Mouse (Mus musculus): ENCODE measurements around the gene Nos1ap.

Nos1ap gene

DNA sequence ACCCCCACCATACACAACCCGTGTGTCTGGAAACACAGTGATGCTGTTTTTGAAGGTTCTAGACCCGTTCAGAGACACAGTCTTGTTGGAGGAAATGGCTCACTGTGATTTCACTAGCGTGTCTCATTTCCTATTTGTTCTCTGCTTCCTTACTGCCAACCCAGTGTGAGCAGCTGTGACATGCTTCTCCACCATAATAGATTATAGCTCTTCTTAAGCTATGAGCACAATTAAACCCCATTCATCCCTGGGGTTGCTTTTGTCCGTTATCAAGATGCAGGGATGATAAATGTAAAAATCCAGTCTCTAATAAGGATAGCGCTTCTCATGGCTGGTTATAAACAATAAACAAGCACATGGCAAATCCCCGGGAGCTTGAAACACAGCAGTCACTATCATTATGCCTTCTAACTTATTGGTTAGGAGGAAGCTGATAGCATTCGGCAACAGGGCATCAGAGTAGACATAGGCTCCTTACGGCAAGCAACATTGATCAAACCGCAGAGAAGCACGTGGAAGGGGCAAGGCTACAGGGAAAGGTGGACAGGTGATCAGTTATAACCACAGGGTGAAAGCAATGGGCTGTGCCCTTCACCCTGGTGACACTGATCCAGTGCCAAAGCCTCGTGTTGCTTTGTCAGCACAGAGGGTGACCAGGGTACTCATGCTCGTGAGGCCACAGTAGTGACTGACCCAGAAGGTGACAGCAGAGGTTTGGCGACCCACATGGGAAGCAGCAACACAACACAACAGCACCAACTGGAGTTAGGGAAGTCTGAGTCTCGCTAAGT lies 133.6 kb downstream of the Nos1ap start:
- DNase-seq, result no peak

- no peak for DNase-seq
Observed at GRCm38 (mm10) chr1:170455387-170455786, 134.3 kb downstream of the Nos1ap start.

GRCm38 (mm10) chr1:170453455-170453854 lies 136.2 kb downstream of the Nos1ap start:
- DNase-seq, result no peak

DNA sequence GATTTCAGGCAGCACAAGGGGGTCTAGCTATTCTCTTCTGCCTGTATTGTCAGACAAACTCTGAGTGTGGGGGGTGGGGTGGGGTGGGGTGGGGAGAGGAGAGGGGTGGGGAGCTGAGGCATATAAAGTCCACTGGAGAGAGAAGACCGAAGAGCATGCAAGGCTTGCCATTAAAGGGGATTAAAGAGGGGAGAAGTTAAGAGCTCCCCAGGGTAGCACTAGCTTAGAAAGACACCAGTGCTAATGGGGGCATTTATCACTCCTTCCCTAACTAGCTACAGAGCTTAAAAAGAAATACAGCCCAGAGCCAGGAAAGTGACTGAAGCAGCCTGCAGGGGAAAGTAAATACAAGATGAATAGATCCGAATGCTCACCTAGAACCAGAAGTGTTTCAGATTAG lies 141.4 kb downstream of the Nos1ap start:
- DNase-seq, result no peak

DNA sequence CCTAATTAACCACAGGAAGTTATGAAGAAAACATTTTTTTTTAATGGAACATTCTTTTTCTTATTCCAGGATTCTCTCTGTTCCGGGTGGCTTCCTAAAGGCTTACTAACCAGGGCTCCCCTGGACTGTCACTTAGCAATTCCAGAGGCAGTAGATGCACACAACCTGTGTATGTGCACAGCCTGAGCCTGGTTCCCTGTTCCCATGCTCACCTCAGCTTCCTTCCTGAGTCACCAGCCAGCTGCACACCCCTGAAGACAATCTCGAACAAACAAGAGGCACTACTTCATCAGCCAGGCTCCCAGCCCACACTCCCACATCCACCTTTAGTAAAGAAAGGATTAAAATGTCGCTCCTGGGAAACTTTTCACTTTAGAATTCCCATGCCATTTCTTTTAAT lies 144.2 kb downstream of the Nos1ap start:
- DNase-seq, result no peak

- no peak for DNase-seq
Observed at GRCm38 (mm10) chr1:170440367-170440766, 149.3 kb downstream of the Nos1ap start.

- no peak for DNase-seq
Observed at GRCm38 (mm10) chr1:170438471-170439151, 151.1 kb downstream of the Nos1ap start.

DNA sequence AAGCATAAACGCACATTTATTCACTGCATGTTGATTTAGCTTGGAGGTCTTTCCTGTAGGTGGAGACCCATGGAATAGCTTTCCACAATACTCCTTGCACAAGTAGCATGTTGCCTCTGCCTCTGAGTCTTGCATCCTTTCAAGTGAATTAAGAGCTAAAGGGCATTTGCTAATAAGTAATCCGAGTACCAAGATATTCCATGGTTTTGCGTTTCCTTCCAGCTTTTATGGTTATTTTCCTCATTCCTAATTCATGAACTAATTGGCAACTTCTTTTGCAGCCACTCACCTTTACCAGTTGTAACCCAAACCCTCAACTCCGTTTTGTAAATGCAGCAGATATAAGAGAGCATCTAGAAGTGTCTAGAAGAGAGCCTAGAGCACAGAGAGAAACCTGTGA lies 155.5 kb downstream of the Nos1ap start:
- no peak for DNase-seq

- no peak for DNase-seq
Observed at GRCm38 (mm10) chr1:170433661-170434060, 156.0 kb downstream of the Nos1ap start.

DNA sequence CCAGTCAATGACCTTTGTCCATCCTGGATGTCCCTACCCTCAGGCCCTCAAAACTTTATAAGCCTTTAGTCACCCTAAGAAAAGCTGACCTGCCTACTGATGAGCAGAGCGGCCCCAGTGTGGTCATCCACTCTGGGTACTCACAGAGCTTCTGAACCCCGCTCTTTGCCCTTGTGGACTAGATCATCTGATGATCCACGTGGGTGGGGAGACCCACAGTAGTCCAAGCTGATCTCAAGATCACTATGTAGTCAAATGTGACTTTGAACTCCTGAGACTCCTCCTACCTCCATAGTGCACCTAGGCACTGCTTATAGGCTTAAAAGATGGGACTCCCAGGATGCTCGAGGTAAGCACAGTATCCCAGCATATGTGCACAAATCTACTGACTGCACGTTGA lies 157.4 kb downstream of the Nos1ap start:
- no peak for DNase-seq

- DNase-seq, result no peak
Observed at GRCm38 (mm10) chr1:170431312-170431711, 158.3 kb downstream of the Nos1ap start.

GRCm38 (mm10) chr1:170430660-170431059 lies 159.0 kb downstream of the Nos1ap start:
- no peak for DNase-seq

DNA sequence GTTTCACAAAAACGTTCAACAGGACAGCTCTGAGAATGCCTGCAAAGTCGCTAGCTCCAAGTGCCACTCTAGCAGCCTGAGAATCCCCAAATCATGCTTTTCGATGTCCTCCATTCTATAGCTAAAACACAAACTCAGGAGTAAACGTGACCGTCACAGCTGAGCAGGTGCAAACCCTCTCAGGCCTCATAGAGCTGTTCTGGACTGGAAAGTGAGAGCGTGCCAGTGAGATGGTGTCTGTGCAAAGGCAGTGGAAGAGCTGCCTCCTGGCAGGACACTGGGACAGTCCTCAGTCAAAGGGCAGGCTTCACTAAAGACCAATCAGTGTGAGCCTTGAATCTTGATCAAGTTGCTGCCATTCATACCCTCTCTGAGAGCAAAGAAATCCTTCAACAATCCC lies 160.0 kb downstream of the Nos1ap start:
- DNase-seq, result no peak

GRCm38 (mm10) chr1:170428141-170428540 lies 161.5 kb downstream of the Nos1ap start:
- DNase-seq, result no peak

GRCm38 (mm10) chr1:170424258-170424889 lies 165.3 kb downstream of the Nos1ap start:
- no peak for DNase-seq

DNA sequence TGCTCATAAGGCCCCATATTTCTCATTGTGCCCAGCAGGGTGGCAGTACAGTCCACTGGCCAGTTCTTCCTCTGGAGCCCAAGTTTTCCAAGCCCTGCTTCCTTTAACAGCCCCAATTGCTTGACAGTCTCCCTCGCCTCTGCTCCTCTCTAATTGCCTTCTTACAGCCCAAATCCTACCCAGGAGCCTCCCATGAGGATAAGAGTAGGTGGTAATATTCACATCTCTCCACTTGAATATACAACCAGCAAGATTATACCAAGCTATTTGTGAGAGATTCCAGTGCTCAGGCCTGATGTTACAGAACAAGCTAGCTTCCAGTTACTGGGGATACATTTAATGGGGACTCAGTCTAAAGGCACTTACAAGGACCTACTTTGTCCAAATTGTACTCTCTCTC lies 166.6 kb downstream of the Nos1ap start:
- DNase-seq, result no peak

- no peak for DNase-seq
Observed at GRCm38 (mm10) chr1:170422188-170422587, 167.5 kb downstream of the Nos1ap start.

- no peak for DNase-seq
Observed at GRCm38 (mm10) chr1:170419961-170420360, 169.7 kb downstream of the Nos1ap start.

GRCm38 (mm10) chr1:170418131-170418530 lies 171.5 kb downstream of the Nos1ap start:
- DNase-seq, result no peak

GRCm38 (mm10) chr1:170416967-170417366 lies 172.7 kb downstream of the Nos1ap start:
- no peak for DNase-seq

GRCm38 (mm10) chr1:170416206-170416605 lies 173.5 kb downstream of the Nos1ap start:
- no peak for DNase-seq

DNA sequence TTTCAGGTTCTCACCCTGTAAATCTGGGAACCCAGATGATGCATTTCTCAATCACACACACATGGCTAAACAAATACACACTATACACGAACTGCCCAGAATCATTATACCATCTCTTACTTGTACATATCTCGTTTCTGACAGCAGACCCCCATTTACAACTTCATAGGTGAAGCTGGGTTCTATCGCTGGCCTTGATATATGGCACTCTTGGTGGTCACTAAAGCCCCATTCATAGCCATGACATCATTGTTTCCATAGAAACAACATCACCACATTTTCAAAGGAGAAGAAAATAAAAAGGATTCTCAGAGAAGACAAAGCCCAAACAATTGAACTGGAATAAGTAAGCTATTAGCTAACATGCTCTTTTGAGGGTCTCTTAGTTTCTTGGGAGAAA lies 174.3 kb downstream of the Nos1ap start:
- no peak for DNase-seq

- no peak for DNase-seq
Observed at GRCm38 (mm10) chr1:170410402-170411191, 179.1 kb downstream of the Nos1ap start.

All from spleen, adult 18-20 months (tissue).